Mouse (Mus musculus): ENCODE results near the gene Ctsa. TPM values are rescaled to one million over a fixed set of nuclear protein-coding genes. Genes with fewer than 3 reads are reported as not detected.

Ctsa gene
- 262 and 403 TPM in 2 replicates for polyA plus RNA-seq (2012; rRNA removed)

DNA sequence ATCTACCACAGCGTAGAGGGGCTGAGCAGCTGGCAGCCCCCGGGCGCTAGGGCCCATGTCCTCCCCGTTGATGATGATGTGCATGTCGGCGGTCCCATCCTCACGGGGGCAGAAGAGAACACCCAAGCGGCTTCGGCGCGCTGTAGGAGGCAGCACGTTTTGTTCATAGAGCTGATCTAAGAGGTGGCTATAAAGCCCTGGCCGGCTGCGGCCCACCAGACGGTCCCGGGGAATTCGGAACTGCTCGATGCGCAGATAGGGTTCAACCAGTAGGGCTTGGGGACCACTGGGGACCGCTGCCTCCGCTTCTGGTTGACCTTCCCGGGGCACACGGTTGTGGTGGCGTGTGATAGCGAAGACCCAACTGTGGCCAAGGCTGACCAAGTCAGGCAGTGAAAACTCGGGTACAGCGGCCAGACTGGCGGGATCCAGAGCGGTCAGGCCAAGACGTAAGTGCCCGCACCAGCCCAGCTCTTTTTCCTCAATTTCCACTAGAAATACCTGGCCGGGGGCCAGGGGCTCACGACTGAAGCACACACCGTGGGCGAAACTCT is at the start of gene Ctsa:
TSS of gene Ctsa (plus strand) at position 126 of the 554 bp plus-strand sequence.

DNA sequence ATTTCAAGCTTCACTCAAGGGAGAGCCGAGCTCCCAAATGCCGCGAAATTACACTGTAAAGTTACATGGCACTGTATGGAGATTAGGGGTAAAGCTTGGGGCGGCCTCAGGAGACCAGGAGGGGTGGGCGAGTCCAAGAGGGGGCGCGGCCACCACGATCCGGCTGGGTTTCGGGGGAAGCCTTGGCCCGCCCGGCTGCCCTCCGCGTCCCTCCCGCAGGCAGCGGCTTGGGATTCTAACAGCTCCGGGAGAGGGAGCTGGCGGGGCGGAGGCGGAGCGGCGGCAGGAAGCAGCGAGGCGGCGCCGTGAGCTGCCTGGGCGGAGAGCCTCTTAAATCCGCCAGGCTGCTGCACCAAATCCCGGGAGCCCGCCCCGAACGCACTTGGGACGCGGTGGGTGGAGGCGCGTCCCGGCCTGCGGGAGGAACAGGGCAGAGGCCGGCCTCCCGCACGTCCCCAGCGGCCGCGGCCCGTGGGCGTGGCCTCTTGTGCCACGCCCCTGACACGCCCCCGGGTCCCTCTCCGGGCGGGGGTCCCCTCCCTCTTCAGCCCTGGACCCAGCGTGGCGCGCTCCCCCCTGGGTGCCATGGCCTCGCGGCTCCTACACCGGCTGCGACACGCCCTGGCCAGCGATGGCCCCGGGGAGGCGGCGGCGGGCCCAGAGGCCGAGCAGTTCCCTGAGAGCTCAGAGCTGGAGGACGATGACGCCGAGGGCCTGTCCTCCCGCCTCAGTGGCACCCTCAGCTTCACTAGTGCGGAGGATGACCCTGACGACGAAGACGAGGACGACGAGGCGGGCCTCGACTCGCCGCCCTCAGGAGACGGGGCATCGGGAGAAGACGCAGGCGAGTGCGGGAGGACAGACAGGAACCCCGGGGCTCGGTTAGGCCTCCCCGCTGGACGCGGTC is 46.9 kb upstream of the Ctsa start, which contains the start of gene Snx21:
TSS of gene Snx21 (plus strand) at position 343 of the 907 bp plus-strand sequence.

DNA sequence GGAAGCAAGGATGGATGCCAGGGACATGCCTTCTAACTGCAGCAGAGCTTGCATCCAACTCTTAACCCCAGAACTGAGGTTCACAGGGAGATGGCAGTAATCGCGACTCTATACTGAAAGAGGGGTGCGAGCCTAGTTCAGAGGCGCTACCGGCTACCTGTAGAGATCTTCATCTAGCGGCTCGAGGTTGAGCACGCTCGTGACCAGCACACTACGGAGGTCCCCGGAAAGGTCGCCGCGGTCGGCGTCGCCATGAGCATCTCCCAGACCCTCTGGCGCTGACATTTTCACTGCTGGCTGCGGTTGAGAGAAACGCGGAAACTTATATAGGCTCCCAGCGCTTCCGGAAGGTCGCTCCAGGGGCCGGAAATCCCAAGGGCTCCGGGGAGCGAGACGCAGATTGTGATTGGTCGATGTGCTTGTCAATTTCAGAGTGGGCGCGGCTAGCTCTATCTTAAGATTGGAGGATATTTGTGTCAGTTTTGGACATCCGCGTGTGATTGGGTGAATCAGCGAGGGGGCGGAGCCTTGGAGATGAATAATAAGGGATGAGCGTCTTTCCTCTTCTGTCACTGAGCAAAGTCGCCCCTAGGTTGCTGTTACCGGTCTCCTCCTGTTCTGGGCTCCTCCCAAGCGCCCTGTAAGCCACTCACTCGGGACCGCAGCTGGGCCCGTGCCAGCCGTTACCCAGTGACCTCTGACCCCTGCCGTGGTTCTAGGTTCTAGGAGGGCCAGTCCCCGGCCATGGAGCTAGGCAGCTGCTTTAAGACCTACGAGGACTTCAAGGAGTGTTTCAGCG is 27.9 kb upstream of the Ctsa start, which contains the start of the genes Acot8 and Zswim3:
TSS of gene Acot8 (minus strand) at position 350 of the 799 bp plus-strand sequence.
TSS of gene Zswim3 (plus strand) at position 566 of the 799 bp plus-strand sequence.

DNA sequence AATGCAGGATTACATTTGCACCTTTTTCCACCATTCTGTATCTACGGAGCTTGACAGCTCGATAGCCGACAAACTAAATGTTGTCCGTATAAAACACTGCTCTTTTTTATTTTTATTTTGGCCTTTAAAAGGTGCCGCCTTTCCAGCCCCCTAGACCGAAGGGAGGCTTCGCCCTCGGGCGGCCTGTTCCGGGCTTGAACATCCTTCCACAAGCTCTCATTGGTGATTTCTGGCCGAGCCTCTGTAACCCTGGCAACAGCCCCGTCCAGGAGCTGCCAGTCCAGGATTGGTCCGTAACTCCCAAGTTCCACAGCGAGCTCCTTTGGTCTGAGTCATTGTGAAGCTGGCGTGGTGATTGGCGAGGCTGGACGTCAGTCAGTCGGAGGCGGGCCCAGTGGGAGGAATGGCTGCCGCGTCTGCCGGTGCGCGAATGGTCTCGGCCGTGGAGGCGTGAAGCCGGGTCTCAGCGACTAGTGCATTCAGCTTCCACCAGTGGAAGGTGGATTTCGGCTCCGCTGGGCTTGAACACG is 10.0 kb upstream of the Ctsa start, which contains the start of gene Zswim1:
TSS of gene Zswim1 (plus strand) at position 51 of the 530 bp plus-strand sequence.

DNA sequence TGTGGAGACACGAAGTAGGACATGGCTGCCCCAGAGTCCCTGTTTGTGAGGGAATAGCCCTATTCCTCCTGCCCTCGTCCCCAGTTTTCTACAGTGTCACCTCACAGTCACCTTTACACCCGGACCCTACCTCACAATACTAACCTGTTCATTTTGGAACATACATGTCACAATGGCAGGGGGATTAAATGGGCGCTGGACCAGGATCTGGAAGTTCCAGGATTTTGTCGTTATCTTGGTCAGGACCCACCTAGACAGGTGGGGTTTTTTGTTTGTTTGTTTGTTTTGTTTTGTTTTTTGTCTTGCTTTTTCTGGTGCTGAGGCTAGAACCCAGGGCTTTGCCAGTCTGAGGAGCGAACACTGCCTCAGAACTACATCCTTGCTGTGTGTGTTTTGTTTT is 4.2 kb upstream of the Ctsa start, which contains the start of gene Spata25:
TSS of gene Spata25 (minus strand) at position 101 of the 400 bp plus-strand sequence.

DNA sequence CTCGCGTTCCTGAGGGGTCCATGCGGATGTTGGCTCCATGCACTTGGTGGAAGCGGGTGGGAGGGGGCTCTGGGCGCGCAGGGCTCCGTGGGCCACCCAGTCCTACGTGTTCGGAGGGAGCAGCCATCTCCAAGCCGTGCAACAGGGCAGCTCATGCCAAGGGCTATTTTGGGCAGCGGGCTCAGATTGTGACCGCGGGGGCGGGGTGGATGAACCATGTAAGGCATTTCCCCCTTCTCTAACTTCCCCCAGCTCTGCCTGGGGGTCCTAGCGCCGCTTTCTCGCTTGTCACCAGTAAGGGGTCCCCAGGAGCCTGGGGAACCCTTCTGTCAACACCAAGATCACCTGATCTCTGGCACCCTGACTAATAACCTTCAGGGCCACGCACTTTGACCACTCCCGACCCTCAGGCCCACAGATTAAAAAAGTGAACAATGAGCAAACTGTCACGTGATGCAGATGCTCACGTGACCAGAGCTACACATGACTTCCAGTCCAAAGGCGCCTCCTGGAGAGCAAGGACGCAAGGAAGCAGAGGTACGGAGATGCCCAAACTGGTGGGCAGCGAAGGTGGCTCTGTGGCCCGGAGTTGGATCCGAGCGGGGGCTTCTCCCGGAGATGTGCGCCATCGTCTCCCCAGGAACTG is 764 bp downstream of the Ctsa start, which contains the start of gene Neurl2:
TSS of gene Neurl2 (minus strand) at position 143 of the 646 bp plus-strand sequence.

DNA sequence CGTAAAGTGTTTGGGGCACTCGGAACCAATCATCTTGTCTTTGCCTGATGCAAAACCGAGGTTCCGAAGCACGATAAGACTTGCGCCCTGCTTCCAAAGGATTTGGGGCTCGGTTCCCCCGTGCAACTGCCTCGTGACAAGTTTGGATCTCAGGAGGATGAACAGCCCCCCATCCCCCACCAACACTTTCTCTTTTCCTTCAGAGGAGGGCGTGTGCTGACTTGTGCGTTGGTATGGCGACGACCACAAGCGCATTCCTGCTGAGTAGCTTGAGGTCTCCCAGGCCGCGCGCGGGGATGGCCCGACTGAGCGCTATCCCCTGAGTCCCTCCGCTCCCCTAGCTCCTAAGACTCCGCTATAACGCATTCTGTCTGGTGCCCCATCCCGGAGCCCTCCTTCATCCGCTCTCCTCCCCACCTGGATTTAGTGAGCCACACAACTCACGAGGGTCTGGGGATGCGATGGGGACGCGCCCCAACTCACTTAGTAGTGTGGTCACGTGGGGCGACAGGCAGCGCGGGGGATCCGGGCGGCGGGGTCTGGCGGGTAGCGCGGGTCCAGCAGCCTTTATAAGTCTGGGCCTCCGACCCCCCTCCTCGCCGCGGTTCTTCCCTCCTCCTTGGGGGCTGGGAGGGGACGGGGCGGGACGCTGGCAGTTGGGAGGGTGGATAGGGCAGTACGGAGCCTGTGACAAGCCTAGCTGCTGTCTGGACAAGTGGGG is 24.6 kb downstream of the Ctsa start, which contains the start of gene Pltp:
TSS of gene Pltp (minus strand) at position 611 of the 721 bp plus-strand sequence.

DNA sequence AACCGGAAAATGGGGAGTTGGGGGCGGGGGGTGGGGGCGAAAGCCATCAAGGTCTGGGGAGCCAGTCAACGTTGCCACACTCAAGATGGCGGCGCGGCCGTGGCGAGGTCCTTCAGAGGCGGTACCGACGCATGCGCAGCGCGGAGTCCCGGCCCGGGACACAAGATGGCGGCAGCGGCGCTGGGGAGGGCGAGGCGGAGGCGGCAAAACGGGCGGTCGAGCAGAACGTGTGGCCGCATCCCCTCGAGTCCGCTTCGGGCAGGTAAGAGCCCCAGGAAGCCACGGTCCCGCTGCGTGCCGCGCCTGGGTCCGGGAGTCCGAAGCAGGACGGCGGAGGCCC is 46.5 kb downstream of the Ctsa start, which contains the start of gene Pcif1:
TSS of gene Pcif1 (plus strand) at position 77 of the 340 bp plus-strand sequence.

Other genes with a start within 250 kb of the Ctsa start
- gene Wfdc6a, start 247.4 kb upstream of the Ctsa start, polyA plus RNA-seq (2012; rRNA removed) = 1.2 TPM in 2 replicates
- 1.6 and 1.7 TPM in 2 replicates for gene Eppin, start 239.3 kb upstream of the Ctsa start, polyA plus RNA-seq (2012; rRNA removed)
- gene Wfdc6b, start 219.4 kb upstream of the Ctsa start, polyA plus RNA-seq (2012; rRNA removed) = 0.36 and 0.62 TPM in 2 replicates
- gene Wfdc8, start 219.2 kb upstream of the Ctsa start, polyA plus RNA-seq (2012; rRNA removed) = 1.0 and 1.4 TPM in 2 replicates
- gene Wfdc16, start 194.1 kb upstream of the Ctsa start, polyA plus RNA-seq (2012; rRNA removed) = 0.33 TPM in 1 of 2 replicates, not detected in the other
- 44.5 and 78.3 TPM in 2 replicates for gene Wfdc10, start 176.8 kb upstream of the Ctsa start, polyA plus RNA-seq (2012; rRNA removed)
- gene Wfdc9, start 176.3 kb upstream of the Ctsa start, polyA plus RNA-seq (2012; rRNA removed) = not detected in 2 replicates
- gene Wfdc11, start 158.8 kb upstream of the Ctsa start, polyA plus RNA-seq (2012; rRNA removed) = not detected in 2 replicates
- 0.49 and 0.74 TPM in 2 replicates for gene Wfdc13, start 147.8 kb upstream of the Ctsa start, polyA plus RNA-seq (2012; rRNA removed)
- not detected in 2 replicates for gene Spint4, start 134.4 kb upstream of the Ctsa start, polyA plus RNA-seq (2012; rRNA removed)
- gene Spint5, start 117.6 kb upstream of the Ctsa start, polyA plus RNA-seq (2012; rRNA removed) = not detected in 2 replicates
- 1.3 and 2.9 TPM in 2 replicates for gene Wfdc3, start 86.9 kb upstream of the Ctsa start, polyA plus RNA-seq (2012; rRNA removed)
- gene Dnttip1, start 86.9 kb upstream of the Ctsa start, polyA plus RNA-seq (2012; rRNA removed) = 70.1 and 74.7 TPM in 2 replicates
- 63.8 and 111 TPM in 2 replicates for gene Ube2c, start 63.0 kb upstream of the Ctsa start, polyA plus RNA-seq (2012; rRNA removed)
- 0.77 TPM in 1 of 2 replicates, not detected in the other for gene Tnnc2, start 52.9 kb upstream of the Ctsa start, polyA plus RNA-seq (2012; rRNA removed)
- 62.2 and 74.1 TPM in 2 replicates for gene Snx21, start 47.0 kb upstream of the Ctsa start, polyA plus RNA-seq (2012; rRNA removed)
- gene Acot8, start 28.0 kb upstream of the Ctsa start, polyA plus RNA-seq (2012; rRNA removed) = 55.4 and 62.0 TPM in 2 replicates
- 4.4 and 4.9 TPM in 2 replicates for gene Zswim3, start 27.8 kb upstream of the Ctsa start, polyA plus RNA-seq (2012; rRNA removed)
- 16.5 and 18.3 TPM in 2 replicates for gene Zswim1, start 10.2 kb upstream of the Ctsa start, polyA plus RNA-seq (2012; rRNA removed)
- 0.44 and 0.46 TPM in 2 replicates for gene Spata25, start 4.3 kb upstream of the Ctsa start, polyA plus RNA-seq (2012; rRNA removed)
- 15.8 and 20.4 TPM in 2 replicates for gene Neurl2, start 583 bp downstream of the Ctsa start, polyA plus RNA-seq (2012; rRNA removed)
- 173 and 213 TPM in 2 replicates for gene Pltp, start 24.8 kb downstream of the Ctsa start, polyA plus RNA-seq (2012; rRNA removed)
- gene Pcif1, start 46.4 kb downstream of the Ctsa start, polyA plus RNA-seq (2012; rRNA removed) = 46.6 and 47.4 TPM in 2 replicates
- gene Zfp335, start 78.9 kb downstream of the Ctsa start, polyA plus RNA-seq (2012; rRNA removed) = 43.6 and 45.0 TPM in 2 replicates
- 9.3 and 10.8 TPM in 2 replicates for gene Mmp9, start 107.9 kb downstream of the Ctsa start, polyA plus RNA-seq (2012; rRNA removed)
- gene Slc12a5, start 127.9 kb downstream of the Ctsa start, polyA plus RNA-seq (2012; rRNA removed) = 4.0 and 4.2 TPM in 2 replicates
- 42.2 and 48.5 TPM in 2 replicates for gene Ncoa5, start 202.0 kb downstream of the Ctsa start, polyA plus RNA-seq (2012; rRNA removed)
- gene Cd40, start 222.8 kb downstream of the Ctsa start, polyA plus RNA-seq (2012; rRNA removed) = 2.5 and 4.1 TPM in 2 replicates

Data from ovary, adult 2 months (tissue).